7 mouse cellular contexts compared by ENCODE assay signal in genomic region chr5:113908592-113909441, GRCm38 (mm10). TPM values are rescaled to one million over a fixed set of nuclear protein-coding genes. Genes with fewer than 3 reads are reported as not detected.
DNase-seq lines count a peak whose midpoint lies in the region; ATAC-seq lines count a peak whose summit lies in the region.

Gene Coro1c, minus strand, starts transcription at chr5:113908758.

- H3K27me3 ChIP-seq in embryonic facial prominence, embryonic 12.5 days, result no peaks in the 10 kb centered on the region
- no peaks in the 10 kb centered on the region for H3K27me3 ChIP-seq in limb, embryonic 11.5 days (ENCODE audit: control insufficient read depth, insufficient read depth, low read length)
- no peaks in the 10 kb centered on the region for H3K27me3 ChIP-seq in midbrain, embryonic 14.5 days (ENCODE audit: control insufficient read depth, insufficient read depth, low read length)

- peak; percentile 74 for ATAC-seq in embryonic facial prominence, embryonic 12.5 days (ENCODE audit: insufficient number of reproducible peaks, insufficient read depth, low FRiP score, low TSS enrichment)
- ATAC-seq in limb, embryonic 11.5 days (ENCODE audit: insufficient number of reproducible peaks, low FRiP score, low TSS enrichment, low read depth), result peak; percentile 89
- peak; percentile 91 for ATAC-seq in midbrain, embryonic 14.5 days (ENCODE audit: low FRiP score, low TSS enrichment)

- H3K9me3 ChIP-seq in embryonic facial prominence, embryonic 12.5 days, result no peaks in the 10 kb centered on the region
- no peaks in the 10 kb centered on the region for H3K9me3 ChIP-seq in limb, embryonic 11.5 days (ENCODE audit: control insufficient read depth, low read length)
- H3K9me3 ChIP-seq in midbrain, embryonic 14.5 days (ENCODE audit: control insufficient read depth, low read length), result no peaks in the 10 kb centered on the region

- under 1% methylated on average over 64 of the region's 68 CpGs for WGBS in embryonic facial prominence, embryonic 12.5 days
- WGBS in limb, embryonic 11.5 days, result under 1% methylated on average over 45 of the region's 68 CpGs
- WGBS in midbrain, embryonic 14.5 days, result under 1% methylated on average over 68 of the region's 68 CpGs

- peaks cover 21% of the 10 kb centered on the region for H3K4me1 ChIP-seq in embryonic facial prominence, embryonic 12.5 days
- peaks cover 7% of the 10 kb centered on the region for H3K4me1 ChIP-seq in limb, embryonic 11.5 days (ENCODE audit: control insufficient read depth, insufficient read depth, low read length)
- H3K4me1 ChIP-seq in midbrain, embryonic 14.5 days (ENCODE audit: control insufficient read depth, insufficient read depth, low read length), result peaks cover 28% of the 10 kb centered on the region

- peak within 1 kb of the TSS; percentile 93 for H3K27ac ChIP-seq in embryonic facial prominence, embryonic 12.5 days
- peak within 1 kb of the TSS; percentile 87 for H3K27ac ChIP-seq in limb, embryonic 11.5 days (replicated peaks; ENCODE audit: low read depth, low read length)
- peak within 1 kb of the TSS; percentile 96 for H3K27ac ChIP-seq in midbrain, embryonic 14.5 days (replicated peaks; ENCODE audit: low read depth, low read length)

- peak; percentile 99 for DNase-seq in adrenal gland, postnatal 25 days
- peak; percentile 100 for DNase-seq in heart, adult 11 months
- DNase-seq in kidney, adult 18-20 months, result peak; percentile 99
- peak; percentile 100 for DNase-seq in limb, embryonic 11.5 days (ENCODE audit: low spot score)
- peak; percentile 99 for DNase-seq in midbrain, embryonic 14.5 days
- DNase-seq in spleen, adult 18-20 months, result peak; percentile 99 to 100

- peak within 1 kb of the TSS; percentile 96 for H3K4me3 ChIP-seq in embryonic facial prominence, embryonic 12.5 days
- peak within 1 kb of the TSS; percentile 93 for H3K4me3 ChIP-seq in limb, embryonic 11.5 days (ENCODE audit: low read depth, low read length)
- H3K4me3 ChIP-seq in midbrain, embryonic 14.5 days (replicated peaks; ENCODE audit: low read depth, low read length), result peak within 1 kb of the TSS; percentile 97

- no peaks in the 10 kb centered on the region for H3K36me3 ChIP-seq in embryonic facial prominence, embryonic 12.5 days
- no peaks in the 10 kb centered on the region for H3K36me3 ChIP-seq in limb, embryonic 11.5 days (ENCODE audit: control insufficient read depth, insufficient read depth, low read length)
- H3K36me3 ChIP-seq in midbrain, embryonic 14.5 days (ENCODE audit: control insufficient read depth, insufficient read depth, low read length), result no peaks in the 10 kb centered on the region

- H3K9ac ChIP-seq in embryonic facial prominence, embryonic 12.5 days, result peak within 1 kb of the TSS; percentile 92
- H3K9ac ChIP-seq in limb, embryonic 11.5 days (ENCODE audit: low read length), result peak within 1 kb of the TSS; percentile 85
- peak within 1 kb of the TSS; percentile 98 for H3K9ac ChIP-seq in midbrain, embryonic 14.5 days (replicated peaks; ENCODE audit: low read length)

- H3K4me2 ChIP-seq in embryonic facial prominence, embryonic 12.5 days (replicated peaks), result peak within 1 kb of the TSS; percentile 76
- H3K4me2 ChIP-seq in limb, embryonic 11.5 days (ENCODE audit: low read depth, severe bottlenecking), result peak within 1 kb of the TSS; percentile 87
- H3K4me2 ChIP-seq in midbrain, embryonic 14.5 days (ENCODE audit: low read length), result peak within 1 kb of the TSS; percentile 85

RNA-seq across cellular contexts. Expression of gene Coro1c, which starts in this region (rescaled TPM):
- total RNA-seq in adrenal gland, postnatal 25 days (2021), result 43.3 and 52.6 TPM in 2 replicates
- polyA plus RNA-seq in embryonic facial prominence, embryonic 12.5 days (2016; fragmentation: Nextera tagmentation; extraction: Ambion mirVana), result 123 and 127 TPM in 2 replicates
- 94.9 and 107 TPM in 2 replicates for polyA plus RNA-seq in limb, embryonic 11.5 days (2014; fragmentation: Nextera tagmentation; extraction: Ambion mirVana)
- 133 and 201 TPM in 2 replicates for polyA plus RNA-seq in midbrain, embryonic 14.5 days (2014; fragmentation: Nextera tagmentation; extraction: Ambion mirVana)

Comparison
In these comparisons a context has a peak if more than half of its experiments do, and no peak if none do; other contexts are left out.
1. Peak in every context shown above with its lines: DNase-seq, ATAC-seq, H3K4me3 ChIP-seq and H3K27ac ChIP-seq.